Mouse (Mus musculus) skeletal muscle tissue, postnatal 0 days (tissue): ENCODE data around the gene Map2k5. TPM values are rescaled to one million over a fixed set of nuclear protein-coding genes. Genes with fewer than 3 reads are reported as not detected.

Experiments used
- polyA plus RNA-seq: library from polyadenylated mRNA; unstranded; fragments of >200 nt; fragmentation: Nextera tagmentation; extraction: Ambion mirVana; gene quantifications from 2 replicates; pipeline ENCODE4 v1.2.1, GENCODE M21; 2015

The Map2k5 gene
- 19.0 and 19.7 TPM in 2 replicates for polyA plus RNA-seq

GRCm38 (mm10) chr9:63377270-63378142 lies at the start of gene Map2k5:
Gene Map2k5 (minus strand): TSS chr9:63377902.

GRCm38 (mm10) chr9:63398611-63399462 lies 21.1 kb upstream of the Map2k5 start, which contains the start of gene 2300009A05Rik:
Gene 2300009A05Rik (minus strand): TSS chr9:63399246.

GRCm38 (mm10) chr9:63148410-63149371 lies 229.0 kb downstream of the Map2k5 start, which contains the start of gene Skor1:
Gene Skor1 (minus strand): TSS chr9:63148961.

Other genes with a start within 250 kb of the Map2k5 start
- not detected in 2 replicates for gene Skor1, start 228.9 kb downstream of the Map2k5 start, polyA plus RNA-seq
- gene 2300009A05Rik, start 21.3 kb upstream of the Map2k5 start, polyA plus RNA-seq, result 63.0 and 66.6 TPM in 2 replicates
- gene Iqch, start 224.6 kb upstream of the Map2k5 start, polyA plus RNA-seq, result 0.17 TPM in 1 of 2 replicates, not detected in the other
- gene Aagab, start 224.8 kb upstream of the Map2k5 start, polyA plus RNA-seq, result 9.1 and 12.6 TPM in 2 replicates